Mouse (Mus musculus): Measurements from ENCODE around the gene Psme2b. TPM values are rescaled to one million over a fixed set of nuclear protein-coding genes. Genes with fewer than 3 reads are reported as not detected.

Psme2b gene
- total RNA-seq (2023), result 10 to 100 TPM; 45.9 to 57.5 TPM

DNA sequence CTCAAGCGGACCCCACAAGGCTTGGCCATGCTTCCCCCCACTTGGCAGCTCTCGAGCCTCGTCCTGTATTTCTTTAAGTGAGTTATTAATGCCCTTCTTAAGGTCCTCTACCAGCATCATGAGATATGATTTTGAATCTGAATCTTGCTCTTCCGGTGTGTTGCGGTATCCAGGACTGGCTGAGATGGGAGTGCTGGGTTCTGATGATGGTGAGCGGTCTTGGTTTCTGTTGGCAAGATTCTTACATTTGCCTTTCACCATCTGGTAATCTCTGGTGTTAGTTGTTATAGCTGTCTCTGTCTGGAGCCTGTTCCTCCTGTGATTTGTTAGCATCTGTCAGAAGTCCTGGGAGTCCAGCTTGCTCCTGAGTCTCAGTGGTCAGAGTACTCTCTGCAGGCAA is at the start of gene Psme2b:
TSS of gene Psme2b (minus strand) at position 101 of the 400 bp plus-strand sequence.

DNA sequence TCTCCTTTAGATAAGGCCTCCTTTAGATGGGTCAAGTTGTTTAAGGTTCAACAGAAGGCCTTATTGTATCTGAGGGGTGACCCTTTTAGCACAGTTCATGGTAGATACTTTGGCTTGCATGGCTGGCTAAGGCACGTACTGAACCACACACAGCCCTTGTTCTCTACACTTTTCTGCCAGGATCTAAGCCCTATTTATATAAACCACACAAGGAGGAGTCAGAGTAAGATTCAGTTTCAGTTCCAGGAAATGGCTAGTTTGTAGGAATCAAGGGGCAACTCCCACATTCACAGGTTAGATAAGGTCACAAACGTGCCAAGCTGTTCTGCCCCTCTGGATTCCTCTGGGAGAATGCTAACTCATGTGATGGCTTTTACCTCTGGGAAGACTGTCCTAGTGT is 48.0 kb upstream of the Psme2b start, which contains the start of gene Tgtp1:
TSS of gene Tgtp1 (minus strand) at position 155 of the 400 bp plus-strand sequence.

DNA sequence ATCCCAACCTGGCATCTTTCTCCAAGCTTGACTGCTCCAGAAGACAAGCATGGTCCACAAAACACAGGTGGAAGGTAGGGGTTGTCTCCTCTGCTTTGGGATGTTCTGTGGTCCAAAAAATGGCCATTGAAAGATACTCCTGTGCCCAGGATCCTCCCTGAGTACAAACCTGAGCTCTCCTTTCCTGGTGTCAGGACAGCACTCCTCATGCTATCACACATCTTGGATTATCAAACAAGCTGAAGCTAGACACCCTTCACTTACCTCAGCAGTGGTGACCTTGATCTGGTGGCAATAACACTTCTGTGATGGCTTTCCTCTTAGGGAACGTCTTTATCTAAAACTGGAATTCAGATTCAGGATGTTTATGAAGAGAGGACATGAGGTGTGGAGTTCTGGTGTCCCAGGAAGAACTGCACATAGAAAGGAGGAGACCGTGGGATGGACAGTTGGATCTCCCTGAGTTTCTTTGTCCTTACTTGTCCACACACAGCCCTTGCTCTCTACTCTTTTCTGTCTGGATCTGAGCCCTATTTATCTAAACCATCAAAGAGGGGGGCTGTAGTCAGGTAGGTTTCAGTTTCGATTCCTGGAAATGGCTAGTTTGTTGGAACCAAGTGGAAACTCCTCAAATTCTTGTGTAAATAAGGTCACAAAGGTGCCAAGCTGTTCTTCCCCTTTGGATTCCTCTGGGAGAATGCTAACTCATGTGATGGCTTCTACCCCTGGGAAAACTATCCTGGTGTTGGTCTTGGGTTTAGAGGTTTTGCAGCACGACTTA is 45.9 kb upstream of the Psme2b start, which contains the start of gene Gm12185:
TSS of gene Gm12185 (minus strand) at position 487 of the 781 bp plus-strand sequence.

DNA sequence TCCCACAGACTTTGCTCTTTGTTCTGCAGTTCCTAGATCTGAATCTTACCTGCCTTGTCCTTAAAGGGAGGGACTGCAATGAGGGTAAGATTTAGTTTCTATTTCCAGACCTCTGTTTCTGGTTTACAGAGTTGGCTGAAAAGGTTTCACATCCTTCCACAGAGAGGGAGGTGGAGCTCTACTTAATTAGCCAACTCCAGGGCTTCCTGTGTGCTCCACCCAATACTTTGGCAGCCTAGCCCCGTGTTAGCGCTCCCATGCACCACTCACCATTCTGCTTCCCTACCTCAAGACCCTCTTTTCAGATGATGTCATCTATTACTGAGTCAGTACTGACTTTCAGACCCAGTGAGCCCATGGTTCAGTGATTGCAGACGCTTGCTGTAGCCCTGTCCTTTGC is 33.3 kb upstream of the Psme2b start, which contains the start of gene 9930111J21Rik1:
TSS of gene 9930111J21Rik1 (minus strand) at position 148 of the 400 bp plus-strand sequence.

DNA sequence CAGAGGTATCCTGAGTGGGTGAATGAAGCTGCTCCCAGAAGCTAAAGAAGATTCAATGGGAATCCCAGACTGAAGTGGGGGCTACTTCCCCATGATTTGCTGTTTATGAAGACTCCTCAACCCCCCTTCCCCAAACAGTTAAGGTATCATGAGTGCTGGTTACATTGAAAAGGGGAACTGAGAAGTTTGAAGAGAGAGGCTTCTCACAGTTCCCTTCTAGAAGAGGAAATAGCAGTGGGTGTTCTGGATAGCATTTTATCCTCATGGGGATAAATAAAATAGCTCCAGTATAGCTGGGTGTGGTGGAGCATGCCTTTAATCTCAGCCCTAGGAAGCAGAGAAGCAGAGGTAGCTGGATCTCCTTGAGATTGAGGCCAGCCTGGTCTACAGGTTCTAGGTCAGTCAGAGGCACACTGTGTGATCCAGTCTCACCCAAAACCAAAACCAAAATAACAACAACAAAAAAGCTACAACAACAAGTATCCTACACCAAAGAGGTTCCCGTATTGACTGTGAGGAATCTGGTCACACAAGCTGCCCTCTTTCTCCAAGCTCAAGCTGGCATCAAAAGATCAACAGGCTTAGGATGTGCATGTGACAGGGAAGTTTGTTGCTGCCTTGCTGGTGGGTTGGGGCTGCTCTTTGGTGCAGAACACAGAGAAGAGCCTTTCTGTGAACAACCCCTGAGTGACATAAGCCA is 32.4 kb upstream of the Psme2b start, which contains the start of gene Olfr56:
TSS of gene Olfr56 (plus strand) at position 650 of the 700 bp plus-strand sequence.

DNA sequence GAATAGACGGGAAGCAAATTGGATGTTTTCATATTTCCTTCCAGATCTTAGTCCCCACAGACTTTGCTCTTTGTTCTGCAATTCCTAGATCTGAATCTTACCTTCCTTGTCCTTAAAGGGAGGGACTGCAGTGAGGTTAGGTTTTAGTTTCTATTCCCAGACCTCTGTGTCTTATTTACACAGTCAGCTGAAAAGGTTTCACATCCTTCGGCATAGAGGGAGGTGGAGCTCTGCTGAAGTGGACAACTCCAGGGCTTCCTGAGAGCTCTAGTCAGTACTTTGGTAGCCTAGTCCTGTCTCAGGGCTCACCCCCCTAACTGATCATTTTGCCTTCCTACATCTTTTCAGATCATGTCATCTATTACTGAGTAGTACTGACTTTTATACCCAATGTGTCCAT is 44.0 kb downstream of the Psme2b start, which contains the start of gene Gm5431:
TSS of gene Gm5431 (minus strand) at position 194 of the 400 bp plus-strand sequence.

Other genes with a start within 250 kb of the Psme2b start
- gene Rack1, start 145.9 kb downstream of the Psme2b start, total RNA-seq (2023), result 1,000 to 10,000 TPM; 2,114 to 2,159 TPM
- 10 to 100 TPM; 37.3 to 42.7 TPM for gene Trim41, start 128.8 kb downstream of the Psme2b start, total RNA-seq (2023)
- under 1 TPM; 0.30 to 0.58 TPM for gene Trim7, start 120.0 kb downstream of the Psme2b start, total RNA-seq (2023)
- gene Gm12184, start 119.5 kb downstream of the Psme2b start, total RNA-seq (2023), result 1 to 10 TPM in 1 of 2 experiments, under 1 TPM in 1; 0.62 to 1.0 TPM
- 10 to 100 TPM; 65.2 to 84.0 TPM for gene Irgm1, start 74.5 kb downstream of the Psme2b start, total RNA-seq (2023)
- 10 to 100 TPM; 24.2 to 24.6 TPM for gene Gm5431, start 44.0 kb downstream of the Psme2b start, total RNA-seq (2023)
- gene Olfr56, start 32.7 kb upstream of the Psme2b start, total RNA-seq (2023), result 1 to 10 TPM; 1.5 to 2.0 TPM
- 10 to 100 TPM; 71.1 to 76.5 TPM for gene 9930111J21Rik1, start 33.2 kb upstream of the Psme2b start, total RNA-seq (2023)
- gene Gm12185, start 46.0 kb upstream of the Psme2b start, total RNA-seq (2023), result 10 to 100 TPM; 65.7 to 68.5 TPM
- 100 to 1,000 TPM in 1 of 2 experiments, 10 to 100 TPM in 1; 79.4 to 106 TPM for gene Tgtp1, start 48.0 kb upstream of the Psme2b start, total RNA-seq (2023)
- gene 9930111J21Rik2, start 105.1 kb upstream of the Psme2b start, total RNA-seq (2023), result 10 to 100 TPM; 88.2 to 95.5 TPM
- gene Tgtp2, start 118.0 kb upstream of the Psme2b start, total RNA-seq (2023), result 10 to 100 TPM; 52.8 to 79.9 TPM
- 100 to 1,000 TPM; 148 to 178 TPM for gene Ifi47, start 130.4 kb upstream of the Psme2b start, total RNA-seq (2023)
- not detected for gene Olfr1396, start 168.7 kb upstream of the Psme2b start, total RNA-seq (2023)
- gene Olfr1395, start 196.1 kb upstream of the Psme2b start, total RNA-seq (2023), result not detected
- not detected for gene Olfr1394, start 208.2 kb upstream of the Psme2b start, total RNA-seq (2023)
- under 1 TPM in 1 of 2 experiments, not detected in 1; 0.32 TPM for gene Btnl9, start 241.0 kb upstream of the Psme2b start, total RNA-seq (2023)

All from T-cell, adult 66 days (primary cell).